Mouse (Mus musculus): ENCODE measurements around the gene Loxl4.

Gene Loxl4

DNA sequence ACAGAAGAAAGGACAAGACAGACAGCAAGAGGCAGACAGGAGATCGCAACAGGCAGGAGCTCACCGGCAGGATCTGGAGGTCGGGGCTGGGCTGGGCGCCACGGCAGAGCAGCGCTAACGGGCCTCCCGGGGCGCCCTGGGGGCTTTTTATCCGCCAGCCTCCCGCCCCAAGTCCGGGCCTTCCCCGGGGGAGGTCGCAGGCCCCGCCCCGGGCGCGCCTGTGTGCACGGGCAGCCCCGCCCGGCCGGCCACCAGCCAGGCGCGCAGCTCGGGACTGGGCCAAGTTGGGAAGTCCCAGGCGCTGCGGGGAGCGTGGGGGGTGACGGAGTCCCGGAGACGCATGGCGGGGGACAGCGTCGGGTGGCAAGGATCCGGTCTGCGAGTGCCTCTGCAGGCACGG is at the start of gene Loxl4:
Loxl4 (minus strand) TSS at position 160 of the 400 bp plus-strand sequence.
- DNase-seq (ENCODE audit: extremely low read depth, low read depth): no peak

GRCm38 (mm10) chr19:42661430-42662164 is 49.0 kb upstream of the Loxl4 start:
- peak; percentile 14 for DNase-seq (ENCODE audit: extremely low read depth, low read depth)

DNA sequence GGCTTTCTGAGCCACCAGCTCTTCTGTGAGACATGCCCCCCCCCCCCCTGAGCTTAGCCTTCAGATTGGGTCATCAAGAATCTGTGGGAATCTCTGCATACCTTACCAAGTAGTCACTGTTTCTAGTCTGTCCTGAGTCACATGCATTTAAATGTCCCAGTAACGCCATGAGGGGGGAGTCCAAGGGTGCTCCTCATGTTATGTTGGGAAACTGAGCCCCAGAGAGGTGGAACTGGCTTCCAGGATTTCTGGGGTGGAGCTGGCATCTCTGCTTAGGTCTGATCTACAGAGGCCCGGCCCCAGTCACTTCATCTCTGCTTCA is 47.6 kb upstream of the Loxl4 start:
- DNase-seq (ENCODE audit: extremely low read depth, low read depth): no peak

DNA sequence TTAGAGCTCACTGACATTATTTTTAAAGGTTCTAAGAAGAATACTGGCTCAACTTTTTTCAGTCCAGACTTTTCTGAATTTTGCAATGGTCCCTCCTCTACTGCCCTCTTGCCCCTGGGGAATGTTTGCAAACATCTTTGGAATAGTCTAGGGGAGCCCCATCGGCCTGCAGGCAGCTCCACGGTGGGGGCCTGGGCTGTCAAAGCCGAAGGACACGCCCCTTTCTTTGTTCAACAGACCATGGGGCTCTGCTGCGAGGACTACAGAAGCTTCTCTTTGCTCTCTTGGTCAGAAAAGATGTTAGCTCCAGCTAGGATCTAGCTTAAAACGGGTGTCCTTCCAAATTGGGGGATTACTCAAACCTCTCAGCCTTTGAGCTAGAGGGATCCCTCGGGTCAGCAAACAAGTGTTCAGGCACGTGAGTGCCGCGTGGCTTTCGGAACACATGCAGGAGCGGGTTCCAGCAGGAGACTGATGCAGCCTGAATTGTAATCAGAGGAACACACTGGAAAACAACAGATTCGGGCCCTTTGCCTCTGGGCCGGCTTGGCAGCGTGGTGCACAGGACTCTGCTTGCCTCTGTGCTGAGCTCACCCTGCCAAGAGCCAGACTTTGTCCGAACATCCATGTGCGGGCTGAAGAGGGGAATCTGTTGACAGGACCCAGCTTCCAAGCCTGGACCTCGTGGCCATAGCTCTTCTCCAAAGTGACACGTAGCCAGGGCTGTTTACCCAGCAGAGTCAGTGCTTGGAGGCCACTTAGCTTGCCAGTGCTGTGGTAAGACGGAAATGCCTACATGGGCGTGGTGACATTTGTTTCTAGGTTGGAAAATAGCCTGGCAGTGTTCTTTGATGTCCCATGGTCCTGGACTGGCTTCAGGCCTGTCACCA is 47.0 kb upstream of the Loxl4 start:
- no peak for DNase-seq (ENCODE audit: extremely low read depth, low read depth)

GRCm38 (mm10) chr19:42658435-42659135 is 46.0 kb upstream of the Loxl4 start:
- DNase-seq (ENCODE audit: extremely low read depth, low read depth): no peak

GRCm38 (mm10) chr19:42657769-42658168 is 45.2 kb upstream of the Loxl4 start:
- peak; percentile 33 for DNase-seq (ENCODE audit: extremely low read depth, low read depth)

- DNase-seq (ENCODE audit: extremely low read depth, low read depth): no peak
These were observed 44.7 kb upstream of the Loxl4 start for GRCm38 (mm10) chr19:42657306-42657705.

DNA sequence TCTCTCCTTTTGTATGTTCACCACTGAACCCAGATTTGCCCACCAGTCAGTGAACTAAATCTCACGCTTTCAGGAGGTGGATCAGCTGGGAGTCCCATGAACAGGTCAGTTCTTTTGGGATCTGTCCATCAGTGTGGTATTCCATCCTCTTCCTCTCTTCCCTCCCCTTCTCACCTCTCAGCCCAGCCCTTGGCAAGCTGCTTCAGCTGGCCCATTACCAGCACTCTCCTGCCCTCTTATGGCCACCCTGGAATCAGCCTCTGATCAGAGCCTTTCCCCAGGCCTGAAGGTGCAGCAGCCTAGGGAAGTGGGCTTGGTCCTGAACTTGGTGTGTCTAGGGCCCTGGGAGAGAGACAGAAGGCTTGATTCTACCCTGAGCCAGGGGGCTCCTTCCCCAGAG is 42.4 kb upstream of the Loxl4 start:
- DNase-seq (ENCODE audit: extremely low read depth, low read depth): peak; percentile 34

- no peak for DNase-seq (ENCODE audit: extremely low read depth, low read depth)
These were observed 40.5 kb upstream of the Loxl4 start for GRCm38 (mm10) chr19:42653091-42653490.

DNA sequence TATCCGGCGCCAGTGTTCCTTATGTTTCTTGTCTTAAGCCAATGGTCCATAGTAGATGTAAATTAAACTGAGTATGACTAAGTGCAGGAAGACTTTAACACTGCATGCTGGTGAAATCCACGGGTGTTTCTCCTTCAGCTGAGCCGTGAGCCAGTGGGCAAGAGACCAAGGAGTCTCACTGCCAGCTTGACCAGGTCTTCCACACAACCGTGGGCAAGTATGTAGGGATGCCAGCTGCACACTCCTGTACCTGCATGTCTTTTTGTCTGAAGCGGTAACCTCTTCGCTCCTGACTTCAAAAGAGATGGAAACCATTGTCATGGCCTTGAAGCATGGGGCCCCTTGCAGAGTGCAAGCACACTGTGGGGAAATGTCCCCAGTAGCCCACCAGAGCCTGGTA is 39.8 kb upstream of the Loxl4 start:
- no peak for DNase-seq (ENCODE audit: extremely low read depth, low read depth)

- no peak for DNase-seq (ENCODE audit: extremely low read depth, low read depth)
These were observed 27.6 kb upstream of the Loxl4 start for GRCm38 (mm10) chr19:42640211-42640610.

GRCm38 (mm10) chr19:42639544-42639943 is 26.9 kb upstream of the Loxl4 start:
- peak; percentile 49 for DNase-seq (ENCODE audit: extremely low read depth, low read depth)

DNA sequence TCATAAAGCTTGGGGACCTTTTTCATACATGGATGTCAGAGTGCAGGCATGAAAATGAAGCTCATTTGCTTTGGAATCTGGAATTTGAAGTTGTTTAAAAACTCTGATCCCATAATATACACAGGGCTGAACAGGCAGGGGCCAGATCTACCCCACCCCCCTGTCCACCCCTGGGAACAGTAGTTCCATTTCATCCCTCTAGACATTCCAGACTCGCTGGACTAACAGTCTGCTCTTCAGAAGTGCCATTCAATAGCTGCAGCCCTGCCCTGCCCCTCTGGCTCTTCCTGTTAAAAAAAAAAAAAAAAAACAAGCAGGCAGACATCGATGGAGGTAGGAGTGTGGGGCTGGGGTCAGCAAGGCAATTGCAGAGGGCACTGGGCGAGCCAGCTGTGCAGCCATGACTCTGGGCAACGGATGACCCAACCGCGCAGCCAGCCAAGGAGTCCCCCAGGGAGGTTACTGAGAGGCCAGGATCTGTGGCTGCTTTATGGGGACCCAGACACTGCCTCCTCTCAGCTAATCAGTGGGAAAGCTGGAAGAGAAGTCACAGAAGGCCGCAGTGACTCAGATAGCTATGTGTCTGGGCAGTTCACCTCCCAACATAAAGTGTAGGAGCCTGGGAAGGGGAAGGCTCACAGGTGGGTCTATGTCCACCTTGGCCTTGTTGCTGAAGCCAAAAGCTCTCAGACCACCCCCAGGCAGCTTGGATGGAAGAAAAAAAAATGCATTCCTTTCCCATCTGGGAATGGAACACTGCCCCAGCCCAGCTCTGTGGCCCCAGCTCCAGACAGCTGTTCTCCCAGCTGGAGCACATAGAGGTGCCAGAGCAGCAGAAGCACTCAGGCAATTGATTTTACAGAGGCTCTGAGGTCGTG is 26.2 kb upstream of the Loxl4 start:
- DNase-seq (ENCODE audit: extremely low read depth, low read depth): no peak

DNA sequence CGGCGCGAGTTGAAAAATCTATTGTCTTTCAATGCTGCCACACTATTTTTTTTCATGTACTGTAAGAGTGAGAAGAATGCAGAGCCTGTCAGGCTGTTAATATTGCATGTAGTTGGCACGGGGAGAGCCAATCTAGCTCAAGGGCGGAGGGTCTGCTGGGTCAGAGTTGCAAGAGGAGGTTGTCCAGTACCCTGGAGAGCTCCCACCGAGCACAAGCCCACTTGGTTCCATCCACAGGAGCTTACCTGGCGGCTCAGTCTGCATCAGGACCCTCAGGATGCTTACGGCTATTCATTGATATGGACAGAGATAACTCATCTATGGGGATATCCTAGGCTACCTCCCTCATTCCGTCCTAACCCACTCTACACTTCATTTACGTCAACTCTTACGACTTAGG is 24.0 kb upstream of the Loxl4 start:
- no peak for DNase-seq (ENCODE audit: extremely low read depth, low read depth)

GRCm38 (mm10) chr19:42633650-42634049 is 21.0 kb upstream of the Loxl4 start:
- no peak for DNase-seq (ENCODE audit: extremely low read depth, low read depth)

- no peak for DNase-seq (ENCODE audit: extremely low read depth, low read depth)
These were observed 19.7 kb upstream of the Loxl4 start for GRCm38 (mm10) chr19:42632301-42632700.

- DNase-seq (ENCODE audit: extremely low read depth, low read depth): no peak
These were observed 18.9 kb upstream of the Loxl4 start for GRCm38 (mm10) chr19:42631541-42631961.

GRCm38 (mm10) chr19:42628068-42628467 is 15.5 kb upstream of the Loxl4 start:
- no peak for DNase-seq (ENCODE audit: extremely low read depth, low read depth)

DNA sequence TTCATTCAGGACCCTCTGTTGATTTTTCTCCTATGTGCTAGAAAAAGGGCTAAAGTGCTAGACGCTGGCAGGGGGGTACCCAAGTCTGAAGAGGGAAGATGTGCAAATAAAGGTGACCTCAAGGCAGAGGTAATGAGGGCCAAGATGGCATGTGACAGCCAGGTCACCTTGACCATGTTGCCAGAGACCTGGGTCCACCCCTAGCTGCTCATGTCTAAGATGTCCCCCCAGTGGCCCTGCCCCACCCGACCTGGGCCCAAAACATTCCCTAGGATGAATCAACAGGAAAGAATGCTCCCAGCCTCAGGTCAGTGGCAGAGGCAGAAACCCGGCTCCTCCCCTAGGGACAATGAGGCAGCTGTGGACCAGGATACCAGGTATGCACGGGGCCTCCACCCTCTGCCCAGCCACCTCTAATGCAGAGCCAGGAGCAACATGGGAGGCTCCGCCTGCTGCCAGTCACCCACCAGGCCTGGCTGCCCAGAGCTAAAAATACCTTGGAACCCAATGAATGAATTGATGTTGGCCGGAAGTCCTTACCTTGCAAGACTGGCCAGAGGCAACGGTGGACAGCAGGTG is 1.1 kb upstream of the Loxl4 start:
- DNase-seq (ENCODE audit: extremely low read depth, low read depth): no peak

DNA sequence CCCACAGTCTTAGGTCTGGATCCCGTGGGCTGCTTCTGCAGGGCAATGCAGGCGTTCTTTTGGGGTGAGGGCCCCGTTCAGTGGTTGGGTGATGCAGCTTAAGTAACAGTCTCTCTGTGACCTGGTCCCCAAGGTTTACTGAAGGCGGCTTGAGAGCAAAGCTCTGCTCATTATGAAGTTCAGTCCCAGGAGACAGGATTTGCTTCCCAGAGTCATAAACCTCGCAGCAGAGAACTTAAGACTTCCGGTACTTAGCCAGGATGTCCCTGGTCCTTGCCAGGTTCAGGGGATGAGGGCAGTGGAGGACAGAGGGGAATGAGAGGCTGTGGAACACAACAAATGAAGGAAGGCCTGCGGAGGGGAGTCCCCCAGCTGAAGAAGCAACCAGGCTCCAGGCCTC is 503 bp upstream of the Loxl4 start:
- no peak for DNase-seq (ENCODE audit: extremely low read depth, low read depth)

DNA sequence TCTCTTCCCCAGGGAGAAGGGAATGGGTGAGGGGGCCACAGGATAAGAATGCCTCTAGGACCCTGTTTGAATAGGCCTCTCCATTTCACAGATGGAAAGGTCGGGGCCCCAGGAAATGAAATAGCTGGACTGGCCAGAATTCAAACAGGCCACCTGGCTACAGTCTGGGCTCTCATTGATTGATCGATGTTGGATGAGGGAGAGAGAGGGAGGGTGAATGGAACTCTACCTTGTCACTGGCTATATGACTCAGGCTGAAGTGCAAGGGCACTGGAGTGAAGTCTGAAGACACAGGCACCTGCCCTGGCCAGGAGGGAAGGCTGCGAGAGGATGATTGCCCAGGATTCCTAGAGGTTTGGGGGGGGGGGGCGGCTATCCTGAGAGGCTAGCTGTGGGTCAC is 867 bp downstream of the Loxl4 start:
- DNase-seq (ENCODE audit: extremely low read depth, low read depth): no peak
